Mouse (Mus musculus): ENCODE data around the gene Dnmt3a.
A peak's percentile ranks its signal among the peaks of the same experiment; 100 is the strongest.

The Dnmt3a gene

GRCm38 (mm10) chr12:3877376-3877775 lies 71.6 kb downstream of the Dnmt3a start:
- no peak for DNase-seq (ENCODE audit: low spot score in 2 of 2)

GRCm38 (mm10) chr12:3881474-3881873 lies 75.7 kb downstream of the Dnmt3a start:
- no peak for DNase-seq (ENCODE audit: low spot score in 2 of 2)

GRCm38 (mm10) chr12:3884892-3885493 lies 79.2 kb downstream of the Dnmt3a start:
- DNase-seq (ENCODE audit: low spot score in 2 of 2): no peak

GRCm38 (mm10) chr12:3886601-3887000 lies 80.8 kb downstream of the Dnmt3a start:
- DNase-seq (ENCODE audit: low spot score in 2 of 2): no peak

GRCm38 (mm10) chr12:3887515-3888325 lies 81.9 kb downstream of the Dnmt3a start:
- peak; percentile 60 to 71 for DNase-seq (ENCODE audit: low spot score in 2 of 2)

GRCm38 (mm10) chr12:3889875-3890635 lies 84.2 kb downstream of the Dnmt3a start:
- DNase-seq (ENCODE audit: low spot score in 2 of 2): no peak

GRCm38 (mm10) chr12:3890753-3891751 lies 85.2 kb downstream of the Dnmt3a start:
- no peak for DNase-seq (ENCODE audit: low spot score in 2 of 2)

- no peak for DNase-seq (ENCODE audit: low spot score in 2 of 2)
These were observed 86.0 kb downstream of the Dnmt3a start for GRCm38 (mm10) chr12:3891779-3892239.

- DNase-seq (ENCODE audit: low spot score in 2 of 2): no peak
These were observed 86.6 kb downstream of the Dnmt3a start for GRCm38 (mm10) chr12:3892240-3893059.

GRCm38 (mm10) chr12:3893335-3893734 lies 87.5 kb downstream of the Dnmt3a start:
- no peak for DNase-seq (ENCODE audit: low spot score in 2 of 2)

- no peak for DNase-seq (ENCODE audit: low spot score in 2 of 2)
These were observed 88.7 kb downstream of the Dnmt3a start for GRCm38 (mm10) chr12:3894525-3894924.

GRCm38 (mm10) chr12:3897057-3897545 lies 91.3 kb downstream of the Dnmt3a start:
- DNase-seq (ENCODE audit: low spot score in 2 of 2): no peak

GRCm38 (mm10) chr12:3898811-3899210 lies 93.0 kb downstream of the Dnmt3a start:
- no peak for DNase-seq (ENCODE audit: low spot score in 2 of 2)

- no peak for DNase-seq (ENCODE audit: low spot score in 2 of 2)
These were observed 99.6 kb downstream of the Dnmt3a start for GRCm38 (mm10) chr12:3905436-3905835.

GRCm38 (mm10) chr12:3906308-3906707 lies 100.5 kb downstream of the Dnmt3a start:
- no peak for DNase-seq (ENCODE audit: low spot score in 2 of 2)

GRCm38 (mm10) chr12:3907008-3907407 lies 101.2 kb downstream of the Dnmt3a start:
- DNase-seq (ENCODE audit: low spot score in 2 of 2): no peak

- DNase-seq (ENCODE audit: low spot score in 2 of 2): no peak
These were observed 101.6 kb downstream of the Dnmt3a start for GRCm38 (mm10) chr12:3907418-3907817.

GRCm38 (mm10) chr12:3910466-3911093 lies 104.8 kb downstream of the Dnmt3a start:
- no peak for DNase-seq (ENCODE audit: low spot score in 2 of 2)

GRCm38 (mm10) chr12:3911831-3912348 lies 106.1 kb downstream of the Dnmt3a start:
- no peak for DNase-seq (ENCODE audit: low spot score in 2 of 2)

All from frontal cortex, postnatal 10 days (tissue).